Mouse (Mus musculus) thymus, postnatal 10 days (tissue): ENCODE measurements around the gene Prima1.

Experiments used
- DNase-seq, 2 experiments: peaks; one replicate each; pipeline ENCODE4 v3.0.0; 2021; ENCODE audit warnings: low spot score in 2 of 2

Gene Prima1

DNA sequence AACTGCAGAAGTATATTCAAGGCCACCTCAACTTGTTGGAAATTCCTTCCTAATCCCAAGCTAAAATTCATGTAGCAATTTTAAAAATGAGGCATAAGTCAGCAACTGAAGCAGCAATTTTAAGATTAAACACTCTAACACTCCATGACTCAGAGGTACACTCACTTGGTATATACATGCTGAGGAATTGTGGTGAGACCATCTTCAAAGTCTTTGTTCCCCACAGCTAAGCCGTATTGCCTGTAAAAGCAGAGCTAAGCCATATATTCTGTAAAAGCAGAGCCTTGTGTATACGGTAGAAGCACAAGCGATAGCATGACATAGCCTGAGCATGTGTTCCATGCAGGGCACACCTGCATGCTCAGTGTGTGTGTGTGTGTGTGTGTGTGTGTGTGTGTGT, 86.5 kb downstream of the Prima1 start:
- DNase-seq: no peak

- no peak for DNase-seq
Measured at GRCm38 (mm10) chr12:103154927-103155326, 87.0 kb downstream of the Prima1 start.

GRCm38 (mm10) chr12:103150247-103150646, 91.7 kb downstream of the Prima1 start:
- DNase-seq: no peak
